Mouse (Mus musculus): ENCODE data around the gene Plcb3. TPM values are rescaled to one million over a fixed set of nuclear protein-coding genes. Genes with fewer than 3 reads are reported as not detected.

Gene Plcb3
- polyA plus RNA-seq, 1 experiment from 2014 or later = 47.4 TPM

- no peak for ATAC-seq (ENCODE audit: insufficient number of reproducible peaks, insufficient read depth, low FRiP score, low TSS enrichment)
- H3K9ac ChIP-seq = peak overlapping the region; percentile 61; the same call in 1 of the 2 replicates
- no peaks in the 10 kb centered on the region for H3K27me3 ChIP-seq
- H3K27ac ChIP-seq = peak overlapping the region; percentile 88
- peak overlapping the region; percentile 64 for H3K4me2 ChIP-seq (replicated peaks)
- peak overlapping the region; percentile 63; the same call in 1 of the 2 replicates for H3K4me3 ChIP-seq
- 83% methylated on average over 13 of the region's 13 CpGs for WGBS
- H3K4me1 ChIP-seq = peaks cover 39% of the 10 kb centered on the region
- no peaks in the 10 kb centered on the region for H3K9me3 ChIP-seq
- H3K36me3 ChIP-seq = peaks cover 27% of the 10 kb centered on the region
Observed at GRCm38 (mm10) chr19:6977759-6978638, 1.7 kb upstream of the Plcb3 start.

- peak; percentile 41 for ATAC-seq (ENCODE audit: insufficient number of reproducible peaks, insufficient read depth, low FRiP score, low TSS enrichment)
- peak within 1 kb of the TSS; percentile 84 for H3K9ac ChIP-seq
- H3K4me3 ChIP-seq = peak within 1 kb of the TSS; percentile 70
- peak within 1 kb of the TSS; percentile 90 for H3K27ac ChIP-seq
- no peaks in the 10 kb centered on the region for H3K27me3 ChIP-seq
- peaks cover 20% of the 10 kb centered on the region for H3K36me3 ChIP-seq
- no peaks in the 10 kb centered on the region for H3K9me3 ChIP-seq
- peak within 1 kb of the TSS; percentile 94 for H3K4me2 ChIP-seq (replicated peaks)
- peaks cover 54% of the 10 kb centered on the region for H3K4me1 ChIP-seq
- under 1% methylated on average over 57 of the region's 84 CpGs for WGBS
Observed at GRCm38 (mm10) chr19:6974211-6975205, 1.8 kb downstream of the Plcb3 start, which contains the start of gene Ppp1r14b. Gene Ppp1r14b, plus strand, starts transcription at chr19:6974968.

DNA sequence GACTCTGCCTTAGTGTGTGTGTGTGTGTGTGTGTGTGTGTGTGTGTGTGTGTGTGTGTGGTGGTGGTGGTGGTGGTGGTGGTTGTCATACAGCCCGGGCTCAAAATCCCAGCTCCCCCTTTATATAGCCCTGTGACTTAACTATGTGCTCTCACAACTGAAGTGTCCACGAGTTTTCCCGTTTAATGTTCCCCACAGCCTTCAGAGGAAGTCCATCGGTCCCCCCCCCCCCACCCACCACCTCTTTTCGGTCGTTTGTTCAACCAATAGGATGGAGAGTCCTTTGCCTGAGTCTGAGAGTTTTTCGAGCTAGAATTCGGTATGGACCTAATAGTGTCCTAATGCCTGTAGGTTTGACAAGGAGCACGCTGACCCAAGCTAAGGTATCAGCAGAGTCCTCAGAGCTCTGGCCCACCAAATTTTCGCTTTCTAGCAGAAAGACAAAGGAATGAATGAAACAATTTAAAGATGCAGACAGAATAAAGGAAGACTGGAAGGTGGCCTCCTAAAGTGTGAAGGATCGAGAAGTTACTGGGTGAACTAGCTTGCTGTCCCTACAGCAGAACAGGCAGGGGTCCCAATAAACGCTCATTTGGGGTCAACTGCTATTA, 2.6 kb downstream of the Plcb3 start:
- Histone ChIP-seq H3K9ac (peak overlapping the region; percentile 84), H3K4me1 (peaks cover 51% of the 10 kb centered on the region), H3K27ac (peak overlapping the region; percentile 90), H3K4me3 (peak overlapping the region; percentile 70), H3K27me3 (no peaks in the 10 kb centered on the region), H3K4me2 (replicated peaks) (peak overlapping the region; percentile 94), H3K36me3 (peaks cover 20% of the 10 kb centered on the region), H3K9me3 (no peaks in the 10 kb centered on the region)
- ATAC-seq (ENCODE audit: insufficient number of reproducible peaks, insufficient read depth, low FRiP score, low TSS enrichment) = no peak
- WGBS = 39% methylated on average over 12 of the region's 12 CpGs

GRCm38 (mm10) chr19:6972247-6972917, 3.9 kb downstream of the Plcb3 start:
- Histone ChIP-seq H3K27ac (no peak overlapping the region), H3K9ac (no peak overlapping the region), H3K4me2 (replicated peaks) (no peak overlapping the region), H3K4me1 (peaks cover 48% of the 10 kb centered on the region), H3K9me3 (no peaks in the 10 kb centered on the region), H3K4me3 (no peak overlapping the region), H3K36me3 (peaks cover 7% of the 10 kb centered on the region), H3K27me3 (no peaks in the 10 kb centered on the region)
- no peak for ATAC-seq (ENCODE audit: insufficient number of reproducible peaks, insufficient read depth, low FRiP score, low TSS enrichment)
- 75% methylated on average over 13 of the region's 13 CpGs for WGBS

DNA sequence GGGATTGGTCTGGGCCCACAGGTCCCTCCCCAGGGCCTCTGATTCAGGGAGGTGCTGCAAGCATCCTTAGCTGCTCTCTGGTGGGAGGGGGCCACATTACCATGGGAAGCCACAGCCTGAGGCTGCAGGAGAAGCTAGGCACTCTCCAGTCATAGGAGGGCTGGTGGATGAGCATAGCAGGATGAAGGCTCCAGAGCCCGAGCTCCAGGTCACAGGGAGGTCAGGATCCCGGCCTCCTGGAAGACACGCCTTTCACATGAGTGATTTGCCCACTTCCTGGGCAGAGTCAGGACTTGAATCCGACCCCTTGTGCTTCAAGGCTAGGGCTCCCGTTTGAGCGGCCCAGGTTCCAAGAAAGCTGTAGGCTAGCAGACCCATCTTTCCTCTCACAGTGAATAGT, 4.6 kb downstream of the Plcb3 start:
- Histone ChIP-seq H3K9ac (no peak overlapping the region), H3K36me3 (peaks cover 3% of the 10 kb centered on the region), H3K4me3 (no peak overlapping the region), H3K4me1 (peaks cover 43% of the 10 kb centered on the region), H3K27ac (0 out of 2 replicates have a peak overlapping the region, but pooled peaks have one; percentile 30), H3K9me3 (no peaks in the 10 kb centered on the region), H3K27me3 (no peaks in the 10 kb centered on the region), H3K4me2 (replicated peaks) (no peak overlapping the region)
- 17% methylated on average over 6 of the region's 6 CpGs for WGBS
- ATAC-seq (ENCODE audit: insufficient number of reproducible peaks, insufficient read depth, low FRiP score, low TSS enrichment) = no peak

DNA sequence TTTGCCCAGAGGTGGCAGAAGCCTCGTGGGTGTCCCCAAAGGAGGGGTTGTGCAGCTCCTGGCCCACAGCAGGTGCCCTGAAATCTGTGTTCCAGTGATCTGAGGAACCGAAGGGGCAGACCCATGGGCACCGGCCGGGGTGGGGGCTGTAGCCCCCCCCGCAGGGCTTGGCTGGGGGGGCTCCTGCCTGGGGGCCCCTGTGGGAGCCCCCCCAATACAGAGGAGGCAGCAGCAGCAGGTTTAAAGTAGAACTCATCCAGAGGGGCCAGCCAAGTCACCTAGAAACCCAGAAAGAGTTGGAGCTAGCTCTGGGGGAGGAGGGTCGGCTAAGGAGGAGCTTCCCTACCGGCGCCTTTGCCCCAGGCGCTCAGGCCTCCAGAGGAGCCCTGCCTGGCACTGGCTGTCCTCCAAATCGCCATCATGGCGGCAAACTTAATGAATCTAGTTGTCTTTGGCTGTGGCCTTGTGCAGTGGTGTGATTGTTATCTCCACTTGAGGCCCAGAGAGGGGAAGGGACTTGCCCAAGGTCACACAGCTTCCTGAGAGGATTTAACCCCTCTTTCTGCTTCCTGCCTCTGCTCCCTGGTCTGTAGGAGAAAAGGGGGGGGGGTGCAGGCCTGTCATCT, 5.7 kb downstream of the Plcb3 start:
- 23% methylated on average over 11 of the region's 11 CpGs for WGBS
- H3K36me3 ChIP-seq = peaks cover 11% of the 10 kb centered on the region; the same call in 1 of the 2 replicates
- H3K27me3 ChIP-seq = no peaks in the 10 kb centered on the region
- H3K4me3 ChIP-seq = peak overlapping the region; percentile 58
- peak overlapping the region; percentile 58; the same call in 1 of the 2 replicates for H3K27ac ChIP-seq
- no peak for ATAC-seq (ENCODE audit: insufficient number of reproducible peaks, insufficient read depth, low FRiP score, low TSS enrichment)
- peaks cover 34% of the 10 kb centered on the region for H3K4me1 ChIP-seq
- H3K4me2 ChIP-seq (replicated peaks) = peak overlapping the region; percentile 54
- H3K9me3 ChIP-seq = no peaks in the 10 kb centered on the region
- H3K9ac ChIP-seq = peak overlapping the region; percentile 15; the same call in 1 of the 2 replicates

GRCm38 (mm10) chr19:6969665-6970381, 6.4 kb downstream of the Plcb3 start:
- Histone ChIP-seq H3K9ac (peak overlapping the region; percentile 66), H3K9me3 (no peaks in the 10 kb centered on the region), H3K4me1 (peaks cover 34% of the 10 kb centered on the region), H3K27ac (peak overlapping the region; percentile 58; the same call in 1 of the 2 replicates), H3K36me3 (peaks cover 18% of the 10 kb centered on the region), H3K4me3 (peak overlapping the region; percentile 58), H3K27me3 (no peaks in the 10 kb centered on the region), H3K4me2 (replicated peaks) (peak overlapping the region; percentile 54)
- WGBS = 1% methylated on average over 55 of the region's 55 CpGs
- ATAC-seq (ENCODE audit: insufficient number of reproducible peaks, insufficient read depth, low FRiP score, low TSS enrichment) = peak; percentile 11; the same call in 1 of the 2 replicates

GRCm38 (mm10) chr19:6969291-6969664, 7.0 kb downstream of the Plcb3 start:
- Histone ChIP-seq H3K36me3 (peaks cover 24% of the 10 kb centered on the region), H3K27me3 (no peaks in the 10 kb centered on the region), H3K4me2 (replicated peaks) (peak overlapping the region; percentile 54), H3K9ac (peak overlapping the region; percentile 66), H3K4me1 (peaks cover 34% of the 10 kb centered on the region), H3K4me3 (peak overlapping the region; percentile 58), H3K27ac (0 out of 2 replicates have a peak overlapping the region, but pooled peaks have one; percentile 24), H3K9me3 (no peaks in the 10 kb centered on the region)
- under 1% methylated on average over 20 of the region's 20 CpGs for WGBS
- no peak for ATAC-seq (ENCODE audit: insufficient number of reproducible peaks, insufficient read depth, low FRiP score, low TSS enrichment)

DNA sequence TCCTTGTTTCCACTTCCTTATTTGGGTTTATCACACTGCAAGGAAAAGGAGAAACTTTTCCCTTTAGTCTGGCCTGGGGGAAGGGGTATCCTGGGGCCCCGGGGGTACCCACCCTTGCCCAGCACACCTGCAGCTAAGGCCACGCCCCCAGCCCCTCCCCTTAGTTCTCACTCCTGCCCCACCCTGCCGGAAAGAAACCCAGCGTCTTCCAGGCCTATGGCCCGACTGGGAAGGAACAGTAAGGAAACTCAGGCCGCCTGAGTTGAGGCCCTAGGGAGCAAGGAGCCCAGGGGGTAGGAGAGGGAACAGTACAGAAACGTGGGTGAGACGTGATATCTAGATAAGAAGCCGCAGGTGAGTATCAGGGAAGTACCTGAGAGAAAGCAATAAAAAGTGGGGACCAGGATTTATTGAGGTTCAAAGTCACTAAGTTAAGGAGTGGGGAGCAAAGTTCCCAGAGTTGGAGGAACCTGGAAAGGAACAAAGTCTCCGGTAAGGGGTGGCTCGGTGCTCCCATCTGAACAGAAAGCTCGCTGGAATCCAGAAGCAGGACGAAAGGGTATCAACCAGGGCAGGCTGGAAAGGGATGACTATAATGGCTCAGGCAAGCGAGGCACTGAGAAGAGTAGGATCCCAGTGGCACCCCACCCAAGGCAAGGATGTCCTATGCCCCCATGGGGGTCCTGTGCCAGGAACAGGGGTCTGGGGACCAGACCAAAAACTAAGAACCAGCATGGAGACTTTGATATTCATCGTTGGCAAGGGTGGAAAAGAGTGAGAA, 7.6 kb downstream of the Plcb3 start:
- ATAC-seq (ENCODE audit: insufficient number of reproducible peaks, insufficient read depth, low FRiP score, low TSS enrichment) = no peak
- Histone ChIP-seq H3K27me3 (no peaks in the 10 kb centered on the region), H3K9me3 (no peaks in the 10 kb centered on the region), H3K4me2 (replicated peaks) (peak overlapping the region; percentile 54), H3K27ac (no peak overlapping the region), H3K4me3 (peak overlapping the region; percentile 58), H3K36me3 (peaks cover 29% of the 10 kb centered on the region), H3K4me1 (peaks cover 34% of the 10 kb centered on the region), H3K9ac (peak overlapping the region; percentile 66)
- WGBS = 11% methylated on average over 15 of the region's 15 CpGs
